Mouse (Mus musculus) left cerebral cortex, adult 9 months (tissue): Measurements from ENCODE around the gene Sh2b1.
"Not testable (repeated sequence)": the region's sequence is repeated elsewhere in the genome, so short reads cannot be mapped to it uniquely, and the experiment has no call there.

Source experiments
- DNase-seq, 2 experiments: peaks; one replicate each; pipeline ENCODE4 v3.0.0; 2022; ENCODE audit warnings: low spot score in 2 of 2

The Sh2b1 gene

DNA sequence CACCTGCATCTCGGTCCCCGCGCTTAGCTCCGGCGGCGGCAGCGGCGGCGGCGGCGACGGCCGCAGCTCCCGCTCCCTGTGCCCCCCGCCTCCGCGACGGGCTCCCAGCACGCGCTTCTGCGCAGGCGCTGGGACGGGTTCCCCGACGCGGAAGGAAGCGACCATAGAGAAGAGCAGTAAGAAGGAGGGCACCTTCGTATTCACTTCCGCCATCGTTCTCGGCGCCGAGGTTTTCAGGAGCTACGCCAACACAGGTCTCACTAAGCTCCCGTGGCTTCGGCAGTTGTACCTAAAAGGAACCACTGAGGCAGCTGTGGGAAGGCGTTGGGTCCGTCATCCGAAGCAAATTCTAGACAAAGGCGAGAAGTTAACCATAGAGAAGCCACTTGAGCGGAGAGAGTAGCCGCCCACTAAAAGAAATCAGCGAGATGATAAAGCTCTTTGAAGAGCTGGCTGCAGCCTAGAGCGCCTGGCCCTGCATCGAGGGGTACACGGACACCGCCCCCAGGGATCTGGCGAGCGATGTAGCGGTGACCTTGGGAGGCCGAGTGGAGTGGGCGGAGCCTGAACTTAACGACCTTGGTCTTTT, at the start of gene Sh2b1:
Gene Sh2b1, minus strand, starts transcription at position 432 of the 589 bp plus-strand sequence.
- peak; percentile 80 to 89 for DNase-seq

DNA sequence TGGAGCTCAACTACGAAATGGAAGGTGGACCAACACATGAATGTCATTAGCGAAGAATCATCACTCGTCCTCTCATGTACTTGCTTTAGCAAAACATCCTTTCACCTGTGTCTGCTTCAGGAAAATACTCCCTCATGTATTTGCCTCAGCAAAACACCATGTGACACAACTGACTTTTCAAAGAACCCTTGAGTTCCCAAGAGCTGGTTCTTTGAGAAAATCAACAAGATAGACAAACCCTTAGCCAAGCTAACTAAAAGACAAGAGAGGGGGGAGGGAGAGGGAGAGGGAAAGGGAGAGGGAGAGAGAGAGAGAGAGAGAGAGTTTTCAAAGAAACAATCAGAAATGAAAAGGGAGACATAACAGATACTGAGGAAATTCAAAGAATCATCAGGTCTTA, 48.1 kb upstream of the Sh2b1 start:
- no peak for DNase-seq

DNA sequence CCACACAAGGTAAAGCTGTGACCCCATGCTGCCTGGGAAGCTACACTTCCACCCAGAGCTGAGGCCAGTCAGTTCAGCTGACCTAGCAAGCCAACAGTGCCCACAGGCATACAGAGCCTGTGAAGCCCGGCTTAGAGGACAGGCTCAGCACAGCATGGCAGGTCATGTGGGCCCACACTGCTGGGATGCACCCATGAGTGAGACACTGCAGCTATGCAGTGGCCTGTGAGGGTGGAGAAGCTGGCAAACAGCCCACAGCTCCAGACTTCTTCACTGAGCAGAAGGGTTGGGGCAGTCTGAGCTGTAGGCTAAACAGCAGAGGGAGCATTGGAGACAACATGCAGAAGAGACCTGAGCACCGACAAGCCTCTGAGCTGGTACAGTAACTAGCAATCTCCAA, 44.3 kb upstream of the Sh2b1 start:
- DNase-seq: no peak

DNA sequence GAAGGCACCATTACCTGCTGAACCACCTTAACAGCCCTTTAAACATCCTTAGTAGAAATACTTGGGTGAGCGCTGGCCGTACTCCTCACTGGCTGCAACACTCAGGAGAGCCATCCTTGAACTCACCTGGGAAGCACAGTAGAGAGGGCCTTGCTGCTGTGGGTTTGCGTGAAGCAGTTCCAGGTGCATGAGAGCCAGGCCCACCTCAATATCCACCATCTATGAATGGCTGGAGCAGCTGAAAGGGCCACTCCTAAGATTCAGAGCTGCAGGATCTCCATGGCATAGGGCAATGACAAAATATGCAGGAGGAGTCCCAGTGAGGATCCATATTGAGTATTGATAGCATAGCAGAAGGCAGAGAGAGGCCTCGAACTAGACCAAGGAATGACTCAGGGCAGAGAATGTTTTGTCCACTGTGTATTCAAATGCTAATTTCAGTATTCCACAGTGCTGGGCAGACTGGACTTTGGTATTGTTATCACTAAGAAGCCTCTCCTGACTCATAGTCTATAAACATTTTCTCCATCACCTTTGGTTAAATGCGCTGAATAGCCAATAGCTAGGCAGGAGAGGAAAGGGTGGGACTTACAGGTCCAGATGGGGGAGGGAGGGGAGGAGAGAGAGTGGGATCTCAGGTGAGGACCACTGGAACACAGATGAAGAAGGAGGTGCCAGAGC, 43.2 kb upstream of the Sh2b1 start:
- DNase-seq: no peak

DNA sequence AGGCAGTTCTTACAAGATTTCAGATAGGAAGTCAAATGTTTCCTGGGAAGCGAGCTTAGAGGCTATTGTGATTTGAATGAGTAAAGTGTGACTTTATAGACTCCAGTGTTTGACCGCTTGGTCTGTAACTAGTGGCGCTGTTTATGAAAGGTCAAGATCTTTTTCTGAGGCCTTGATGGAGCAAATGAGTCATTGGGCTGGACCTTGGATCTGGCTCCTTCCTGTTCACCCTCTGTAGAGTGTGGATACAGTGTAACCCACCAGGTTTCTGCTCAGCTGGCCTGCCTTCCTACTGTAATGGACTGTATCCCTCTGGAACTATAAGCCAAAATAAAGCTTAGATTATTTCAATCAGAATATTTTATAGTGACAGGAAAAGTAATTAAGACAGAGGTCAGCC, 36.1 kb upstream of the Sh2b1 start:
- no peak for DNase-seq

DNA sequence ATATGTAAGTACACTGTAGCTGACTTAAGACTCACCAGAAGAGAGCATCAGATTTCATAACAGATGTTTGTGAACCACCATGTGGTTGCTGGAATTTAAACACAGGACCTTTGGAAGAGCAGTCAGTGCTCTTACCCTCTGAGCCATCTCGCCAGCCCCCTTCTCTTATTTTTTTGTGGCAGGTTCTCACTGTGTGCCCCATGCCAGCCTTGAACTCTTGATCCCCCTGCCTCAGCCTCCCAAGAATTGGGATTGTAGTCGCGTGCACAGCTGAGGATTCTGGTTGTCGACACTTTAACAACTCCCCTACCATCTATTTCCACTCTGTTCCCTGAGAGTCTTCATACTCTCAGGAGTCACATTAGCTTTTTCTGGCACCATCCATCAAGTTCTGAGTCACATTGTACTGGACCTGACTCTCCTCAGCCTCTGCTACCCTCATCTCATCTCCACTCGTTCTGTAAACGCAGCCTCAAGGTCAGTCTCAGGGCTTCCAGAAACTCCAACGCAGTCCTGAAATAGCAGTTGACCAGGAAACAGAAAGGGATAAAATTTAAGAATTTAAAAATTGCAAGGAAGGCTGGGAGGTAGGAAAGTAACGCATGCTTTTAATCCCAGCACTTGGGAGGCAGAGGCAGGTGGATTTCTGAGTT, 32.0 kb upstream of the Sh2b1 start:
- no peak for DNase-seq

DNA sequence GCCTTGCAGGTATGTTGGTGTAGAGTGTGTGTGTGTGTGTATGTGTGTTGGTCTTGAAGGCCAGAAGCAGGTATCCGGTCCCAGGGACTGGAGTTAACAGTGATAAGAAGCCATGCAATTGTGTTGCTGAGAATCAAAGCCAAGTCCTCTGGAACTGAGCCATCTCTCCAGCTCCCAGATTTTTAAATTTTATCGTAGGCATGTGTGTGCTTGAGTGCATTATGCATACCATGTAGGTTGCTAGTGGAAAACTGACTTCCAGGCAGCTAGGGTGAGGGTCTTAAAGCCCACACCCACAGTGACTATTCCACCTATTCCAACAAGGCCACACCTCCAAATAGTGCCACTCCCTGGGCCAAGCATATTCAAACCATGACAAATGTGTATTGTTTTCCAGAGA, 29.7 kb upstream of the Sh2b1 start:
- no peak for DNase-seq

DNA sequence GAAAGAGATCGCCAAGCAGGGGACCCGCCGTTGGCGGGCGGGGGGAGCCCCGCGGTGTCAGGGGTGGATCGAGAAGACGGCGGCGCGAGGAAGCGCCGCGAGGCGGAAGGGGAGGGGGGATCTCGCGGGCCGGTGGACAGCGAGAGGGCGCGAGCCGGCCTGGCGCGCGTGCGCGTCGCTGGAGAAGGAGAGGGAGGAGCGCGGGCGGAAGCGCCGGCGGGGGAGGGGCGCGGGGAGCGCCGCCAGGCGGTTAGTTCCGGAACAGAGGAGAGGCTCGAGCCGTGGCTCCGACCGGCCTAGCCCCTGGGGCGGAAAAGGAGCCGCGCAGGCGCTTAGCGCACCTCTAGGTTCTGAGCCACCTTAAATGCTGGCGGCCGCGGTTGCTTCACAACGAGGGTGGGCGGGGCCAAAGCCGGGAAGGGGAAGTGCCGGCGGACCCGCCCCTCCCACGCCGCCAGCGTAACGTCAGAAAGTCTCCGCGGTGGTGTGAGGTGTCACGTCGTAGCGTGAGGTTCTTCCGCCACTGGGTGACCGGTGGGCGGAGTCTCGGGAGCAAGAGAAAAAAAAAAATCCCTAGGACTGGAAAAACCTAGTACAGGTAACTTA, 28.2 kb upstream of the Sh2b1 start, which contains the start of gene Atxn2l:
Gene Atxn2l, minus strand, starts transcription at position 165 of the 606 bp plus-strand sequence.
- peak; percentile 96 to 99 for DNase-seq

DNA sequence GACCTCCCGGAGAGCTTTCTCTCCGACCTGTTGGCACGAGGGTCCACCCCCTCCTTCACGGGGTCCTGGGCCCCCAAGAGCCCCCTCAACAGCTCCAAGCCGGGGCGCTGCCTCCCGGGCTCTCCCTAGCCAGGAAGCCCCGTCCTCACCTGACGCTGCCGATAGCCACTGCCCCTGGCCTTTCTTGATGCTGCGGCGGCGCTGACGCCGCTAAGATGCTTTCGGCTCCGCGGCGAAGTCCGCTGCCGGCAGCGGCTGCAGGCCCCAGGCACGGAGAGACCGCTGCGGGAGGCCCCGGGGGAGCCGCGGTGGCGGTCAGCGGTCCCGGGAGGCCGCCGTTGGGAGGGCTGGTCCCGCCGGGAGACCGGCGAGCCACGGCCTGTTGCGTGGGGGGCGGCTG, 27.5 kb upstream of the Sh2b1 start:
- no peak for DNase-seq

DNA sequence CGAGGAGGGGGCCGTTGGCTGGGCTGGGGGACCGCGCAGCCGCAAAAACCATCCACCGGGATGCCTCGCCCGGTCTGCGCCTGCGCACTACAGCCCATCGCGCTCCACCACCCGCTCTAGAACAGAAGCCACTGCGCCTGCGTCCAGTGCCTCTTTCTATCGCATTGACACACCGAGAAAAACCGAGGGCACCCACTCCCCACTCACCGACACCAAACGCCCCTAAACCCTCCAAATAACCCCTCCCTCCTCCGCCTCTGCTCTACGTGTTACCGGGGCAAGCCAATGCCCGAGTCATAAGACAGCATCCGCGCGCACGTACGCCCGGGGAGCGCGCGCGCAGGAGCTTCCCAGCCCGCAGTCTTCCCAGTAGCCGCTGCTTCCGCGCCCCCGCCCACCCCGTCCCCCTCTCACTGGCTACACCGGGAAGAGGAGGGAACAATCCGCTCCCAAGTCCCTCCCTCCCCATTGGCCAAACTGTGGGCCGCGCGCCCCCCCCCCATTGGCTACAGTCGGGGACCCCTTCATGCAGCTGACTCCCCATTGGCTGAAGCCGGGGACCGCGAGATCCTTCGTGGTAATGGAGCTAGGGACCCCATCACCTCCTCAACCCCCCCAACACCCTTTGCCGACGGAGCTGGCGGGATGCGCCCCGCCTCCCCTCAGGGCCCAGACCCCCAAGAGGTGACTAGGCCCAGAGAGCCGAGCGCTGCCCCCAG, 27.0 kb upstream of the Sh2b1 start:
- peak; percentile 86 to 93 for DNase-seq

DNA sequence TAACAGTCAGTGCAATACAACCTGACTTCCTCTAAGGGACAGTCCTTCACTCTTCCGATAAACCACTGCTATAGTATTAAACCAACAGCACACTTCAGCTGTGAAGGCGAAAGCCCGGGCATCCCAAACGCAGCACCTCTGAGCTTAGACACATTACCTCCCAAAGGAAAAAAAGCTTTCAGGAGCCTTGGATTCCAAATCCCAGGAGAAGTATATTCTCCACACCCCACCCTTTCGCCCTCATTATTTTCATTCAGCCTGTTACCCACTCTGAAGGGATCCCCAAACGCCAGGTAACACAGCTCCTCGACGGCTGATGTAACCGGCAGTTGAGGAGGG, 26.4 kb upstream of the Sh2b1 start:
- DNase-seq: no peak

DNA sequence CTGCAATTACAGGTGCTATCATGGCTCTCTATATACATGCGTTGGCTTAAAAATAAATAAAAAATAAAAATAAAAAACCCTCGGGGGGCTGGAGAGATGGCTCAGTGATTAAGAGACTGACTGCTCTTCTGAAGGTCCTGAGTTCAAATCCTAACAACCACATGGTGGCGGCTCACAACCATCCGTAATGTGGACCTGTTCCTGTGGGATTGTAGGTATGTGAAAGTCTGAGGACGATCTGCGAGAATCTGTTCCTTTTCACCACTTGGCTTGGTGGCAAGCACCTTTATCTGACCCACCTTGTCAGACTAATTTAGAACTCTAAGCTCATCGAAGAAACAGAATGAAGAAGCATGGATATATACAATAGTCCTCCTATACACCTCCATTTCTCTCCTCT, 24.2 kb upstream of the Sh2b1 start:
- no peak for DNase-seq

DNA sequence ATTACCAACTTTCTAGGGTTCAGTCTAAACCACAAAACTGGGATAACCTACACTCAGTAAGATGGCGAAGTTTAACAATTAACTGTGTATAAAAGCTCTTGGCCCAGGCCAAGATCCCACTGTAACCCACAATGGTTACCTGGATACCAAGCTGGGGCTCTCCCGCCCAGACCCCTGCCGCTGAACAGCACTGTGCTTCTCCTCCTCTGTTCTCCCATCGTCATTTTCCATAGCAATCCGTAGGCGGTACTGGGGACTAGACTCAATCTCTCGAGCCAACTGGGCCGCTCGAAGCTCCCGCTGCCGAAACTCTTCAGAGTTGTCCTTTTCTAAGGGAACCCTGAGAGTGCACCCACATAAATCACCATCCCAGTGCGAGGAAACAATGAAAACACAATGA, 22.7 kb upstream of the Sh2b1 start:
- DNase-seq: no peak

DNA sequence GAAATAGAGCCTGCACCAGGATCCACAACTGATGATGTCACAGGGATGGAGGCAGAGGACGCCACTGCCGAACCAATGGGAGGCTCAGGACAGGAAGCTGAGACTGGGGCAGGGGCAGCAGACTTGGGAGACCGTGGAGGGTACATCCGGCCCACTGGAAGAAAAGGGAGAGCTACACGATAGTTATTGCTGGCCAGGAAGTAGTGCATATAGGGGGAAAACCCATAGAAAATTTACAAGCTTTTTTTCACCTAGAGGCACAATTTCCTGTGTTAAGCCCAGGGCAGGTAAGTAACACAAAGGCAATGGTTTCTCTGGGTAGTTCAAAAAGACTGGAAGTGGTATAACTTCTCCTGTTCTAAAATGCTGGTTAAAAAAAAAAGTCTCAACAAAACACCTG, 21.3 kb upstream of the Sh2b1 start:
- DNase-seq: no peak

DNA sequence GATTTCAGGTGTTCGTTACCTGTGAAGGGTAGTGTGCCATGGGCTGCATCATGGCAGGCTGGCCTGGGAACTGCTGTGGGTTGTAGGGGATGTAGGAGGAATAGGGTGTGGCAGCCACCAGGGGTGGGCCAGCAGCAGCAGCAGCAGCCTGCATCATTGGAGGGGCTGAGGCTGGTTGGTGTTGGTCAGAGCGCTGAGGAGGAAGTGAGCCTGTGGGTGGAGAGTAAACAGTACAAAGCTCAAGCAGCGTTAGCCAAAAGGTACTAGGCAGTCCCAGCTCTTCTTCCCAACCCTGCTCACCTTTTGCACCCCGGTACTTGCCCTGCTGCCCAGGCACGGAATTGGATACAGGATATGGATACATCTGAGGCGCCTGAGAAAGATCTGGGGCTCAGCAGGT, 18.9 kb upstream of the Sh2b1 start:
- DNase-seq: no peak

DNA sequence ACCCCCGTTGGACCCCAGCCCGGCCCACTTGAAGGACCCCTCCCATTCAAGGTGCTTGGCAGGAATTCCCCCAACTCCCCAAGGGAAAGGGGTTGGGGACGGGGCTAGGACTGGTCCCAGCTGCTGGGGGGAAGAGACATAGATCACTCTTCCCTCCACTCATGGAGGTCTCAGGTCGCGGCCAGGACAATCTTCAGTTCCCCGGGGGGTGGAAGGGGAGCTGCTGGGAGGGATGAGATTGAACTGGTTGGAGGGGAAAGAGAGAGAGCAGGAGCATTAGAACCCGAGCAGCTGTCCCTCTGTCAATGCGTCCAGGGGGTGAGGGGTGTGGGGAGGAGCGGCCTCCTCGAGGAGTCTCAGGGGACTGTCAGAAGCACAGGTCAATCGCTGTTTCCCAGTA, 16.7 kb upstream of the Sh2b1 start:
- no peak for DNase-seq

DNA sequence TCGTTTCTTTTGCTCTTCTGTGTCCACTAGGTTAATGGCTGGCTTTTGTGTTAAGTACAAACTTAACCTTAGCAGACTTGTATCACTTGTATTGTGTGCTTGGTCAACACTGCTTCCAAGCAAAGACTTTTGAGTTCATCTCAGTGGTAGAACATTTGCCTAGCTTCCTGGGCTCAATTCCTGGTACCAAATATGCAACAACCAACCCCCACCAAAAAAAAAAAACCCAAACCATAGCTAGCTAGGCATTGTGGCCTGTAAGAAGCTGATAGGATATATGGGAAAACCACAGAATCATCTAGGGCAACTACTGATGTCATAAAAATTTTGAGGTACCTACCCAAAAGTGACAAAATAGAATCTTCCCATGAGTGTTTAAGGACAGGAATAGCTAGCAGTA, 15.8 kb upstream of the Sh2b1 start:
- DNase-seq: no peak

DNA sequence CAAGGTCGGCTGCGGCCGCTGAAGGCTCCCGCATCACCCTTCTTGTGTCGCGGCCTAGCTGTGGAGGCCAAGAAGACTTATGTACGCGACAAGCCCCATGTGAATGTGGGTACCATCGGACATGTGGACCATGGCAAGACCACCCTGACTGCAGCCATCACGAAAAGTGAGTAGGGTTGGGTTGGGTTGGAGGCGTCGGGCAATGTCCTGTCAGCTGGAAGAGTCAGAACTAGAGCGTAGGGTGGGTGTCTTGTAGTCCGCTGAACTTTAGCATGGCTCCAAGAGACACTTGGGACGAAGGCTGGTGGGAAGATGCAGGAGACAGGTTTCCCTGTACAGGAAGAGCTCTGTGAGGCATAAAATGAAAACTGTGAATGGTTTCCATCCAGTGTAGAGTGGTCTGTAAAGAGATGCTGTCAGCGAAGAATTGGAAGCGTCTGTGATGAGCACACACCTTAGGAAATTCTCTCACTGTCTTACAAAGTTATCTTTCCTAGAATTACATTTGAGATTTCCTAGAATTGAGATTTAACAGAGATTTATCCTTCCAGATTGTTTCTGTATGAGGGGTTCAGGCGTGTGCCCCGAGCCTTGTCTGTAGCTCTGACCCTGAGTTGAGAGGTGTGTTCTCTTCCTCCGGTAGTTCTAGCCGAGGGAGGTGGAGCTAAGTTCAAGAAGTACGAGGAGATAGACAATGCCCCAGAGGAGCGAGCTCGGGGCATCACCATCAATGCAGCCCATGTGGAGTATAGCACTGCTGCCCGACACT, 12.6 kb upstream of the Sh2b1 start:
- not testable (repeated sequence) for DNase-seq

DNA sequence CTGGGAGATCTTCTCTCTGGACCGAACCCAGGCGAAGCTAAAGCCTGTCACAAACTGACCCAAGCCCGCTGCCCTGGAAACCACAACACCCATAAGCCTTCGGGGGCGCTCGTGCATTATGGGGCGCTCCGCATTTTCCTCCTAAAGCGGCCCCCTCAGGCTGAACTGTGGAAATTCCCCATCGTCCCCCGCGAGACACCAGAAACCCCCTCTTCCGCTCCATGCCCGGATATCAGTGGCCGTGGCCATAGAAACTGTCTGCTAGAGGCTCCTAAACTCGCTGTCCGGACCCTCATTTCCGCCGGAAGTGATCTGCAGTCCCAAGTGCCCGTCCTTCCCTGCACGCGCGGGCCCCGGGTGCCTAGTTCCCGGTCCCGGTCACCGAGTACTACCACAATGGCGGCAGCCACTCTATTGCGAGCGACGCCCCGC, 11.8 kb upstream of the Sh2b1 start, which contains the start of gene Tufm:
Gene Tufm, plus strand, starts transcription at position 310 of the 432 bp plus-strand sequence.
- DNase-seq: peak; percentile 96 to 98

DNA sequence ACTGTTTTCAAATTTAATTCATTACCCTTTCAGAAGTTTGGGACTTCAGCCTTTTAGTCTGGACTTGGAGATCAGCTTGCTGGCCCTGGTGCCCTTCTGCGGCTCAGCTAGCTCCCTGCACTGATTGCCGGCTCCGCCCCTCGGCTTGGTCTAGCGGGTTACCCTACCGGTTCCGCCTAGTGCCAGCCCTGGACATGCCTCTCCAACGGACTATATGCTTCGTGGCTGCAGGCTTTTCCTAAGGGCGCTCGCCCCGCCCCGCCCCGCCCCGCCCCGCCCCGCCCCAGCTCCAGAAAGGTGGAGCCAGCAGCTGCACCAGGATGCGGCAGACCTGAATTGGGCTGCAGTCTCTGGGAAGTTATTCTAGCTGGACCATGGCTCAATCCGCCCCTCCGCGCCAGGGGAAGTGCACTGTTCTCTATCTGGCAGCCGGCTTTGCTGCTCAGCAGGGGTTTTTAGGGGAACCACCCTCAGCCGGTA, 7.2 kb upstream of the Sh2b1 start:
- peak in 1 of 2 experiments; percentile 64 for DNase-seq

DNA sequence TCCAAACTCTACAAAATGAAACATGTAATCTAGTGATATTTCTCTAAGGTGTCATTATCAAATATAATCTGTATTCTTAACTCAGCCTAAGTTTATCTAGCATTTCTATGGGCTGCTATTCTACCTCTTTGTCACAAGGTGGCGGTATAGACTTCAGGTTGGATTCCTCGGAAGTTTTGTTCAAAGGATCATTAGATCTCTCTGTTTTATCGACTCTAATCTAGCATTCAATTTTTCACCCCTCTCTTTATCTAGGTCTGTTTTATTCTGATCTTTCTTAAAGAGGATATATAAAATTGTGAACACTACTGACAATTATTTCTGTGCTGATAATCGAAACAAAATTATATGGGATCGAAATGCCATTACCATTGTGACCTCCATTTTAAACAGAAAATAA, 6.5 kb upstream of the Sh2b1 start:
- no peak for DNase-seq
